Mouse (Mus musculus): ENCODE data around the gene Mob4. TPM values are rescaled to one million over a fixed set of nuclear protein-coding genes. Genes with fewer than 3 reads are reported as not detected.
A peak's percentile ranks its signal among the peaks of the same experiment; 100 is the strongest.

The Mob4 gene
- polyA plus RNA-seq, 1 experiment from 2014 or later, result 127 TPM

DNA sequence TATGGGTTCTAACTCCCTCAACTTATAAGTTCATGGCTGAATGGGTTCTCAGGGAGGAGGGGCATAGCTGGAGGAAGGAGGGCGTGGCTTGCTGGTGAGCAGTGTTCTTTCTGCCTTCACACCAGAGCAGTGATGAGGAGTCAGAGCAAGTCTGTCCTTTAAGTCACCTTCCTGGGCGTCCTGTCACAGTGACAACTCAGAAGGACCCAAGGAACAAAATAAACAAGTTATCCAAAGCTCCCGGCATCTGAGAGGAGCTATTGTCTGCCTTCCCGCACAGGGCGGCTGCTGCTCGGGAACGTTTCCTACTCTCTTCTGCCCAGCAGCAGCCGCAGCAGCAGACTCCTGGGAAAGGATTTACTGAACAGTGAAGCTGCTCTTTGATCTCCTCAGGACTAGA, 61.0 kb downstream of the Mob4 start:
- Histone ChIP-seq H3K27ac (ENCODE audit: low read length) (peak overlapping the region; percentile 8; the same call in 1 of the 2 replicates), H3K9me3 (replicated peaks; ENCODE audit: control insufficient read depth, low read length) (no peaks in the 10 kb centered on the region), H3K36me3 (ENCODE audit: control insufficient read depth, insufficient read depth) (peaks cover 6% of the 10 kb centered on the region; the same call in 1 of the 2 replicates), H3K9ac (ENCODE audit: low read length) (peak overlapping the region; percentile 32), H3K4me3 (ENCODE audit: low read length) (peak overlapping the region; percentile 31), H3K4me2 (ENCODE audit: low read depth, low read length) (peak overlapping the region; percentile 58), H3K4me1 (ENCODE audit: control insufficient read depth, insufficient read depth, low read length) (peaks cover 20% of the 10 kb centered on the region), H3K27me3 (ENCODE audit: control insufficient read depth, insufficient read depth, low read length) (no peaks in the 10 kb centered on the region)
- 16% methylated on average over 8 of the region's 8 CpGs for WGBS
- no peak; the same call in 1 of the 2 replicates for ATAC-seq (replicated peaks; ENCODE audit: extremely low read depth, insufficient read depth, low FRiP score)

- H3K9ac ChIP-seq (ENCODE audit: low read length), result no peak overlapping the region
- no peak for ATAC-seq (replicated peaks; ENCODE audit: extremely low read depth, insufficient read depth, low FRiP score)
- peaks cover 6% of the 10 kb centered on the region; the same call in 1 of the 2 replicates for H3K36me3 ChIP-seq (ENCODE audit: control insufficient read depth, insufficient read depth)
- H3K4me2 ChIP-seq (ENCODE audit: low read depth, low read length), result no peak overlapping the region
- peaks cover 20% of the 10 kb centered on the region for H3K4me1 ChIP-seq (ENCODE audit: control insufficient read depth, insufficient read depth, low read length)
- 52% methylated on average over 3 of the region's 3 CpGs for WGBS
- H3K27me3 ChIP-seq (ENCODE audit: control insufficient read depth, insufficient read depth, low read length), result no peaks in the 10 kb centered on the region
- peak overlapping the region; percentile 56 for H3K27ac ChIP-seq (ENCODE audit: low read length)
- H3K9me3 ChIP-seq (replicated peaks; ENCODE audit: control insufficient read depth, low read length), result no peaks in the 10 kb centered on the region
- H3K4me3 ChIP-seq (ENCODE audit: low read length), result no peak overlapping the region
These were observed 61.8 kb downstream of the Mob4 start for GRCm38 (mm10) chr1:55192824-55193223.

GRCm38 (mm10) chr1:55193316-55193715, 62.3 kb downstream of the Mob4 start:
- WGBS, result 18% methylated on average over 2 of the region's 2 CpGs
- Histone ChIP-seq H3K9ac (ENCODE audit: low read length) (no peak overlapping the region), H3K27ac (ENCODE audit: low read length) (peak overlapping the region; percentile 56), H3K4me1 (ENCODE audit: control insufficient read depth, insufficient read depth, low read length) (peaks cover 20% of the 10 kb centered on the region), H3K9me3 (replicated peaks; ENCODE audit: control insufficient read depth, low read length) (no peaks in the 10 kb centered on the region), H3K4me2 (ENCODE audit: low read depth, low read length) (no peak overlapping the region), H3K4me3 (ENCODE audit: low read length) (no peak overlapping the region), H3K27me3 (ENCODE audit: control insufficient read depth, insufficient read depth, low read length) (no peaks in the 10 kb centered on the region), H3K36me3 (ENCODE audit: control insufficient read depth, insufficient read depth) (peaks cover 6% of the 10 kb centered on the region; the same call in 1 of the 2 replicates)
- ATAC-seq (replicated peaks; ENCODE audit: extremely low read depth, insufficient read depth, low FRiP score), result peak; percentile 68

- Histone ChIP-seq H3K27ac (ENCODE audit: low read length) (peak overlapping the region; percentile 9; the same call in 1 of the 2 replicates), H3K36me3 (ENCODE audit: control insufficient read depth, insufficient read depth) (peaks cover 6% of the 10 kb centered on the region; the same call in 1 of the 2 replicates), H3K9me3 (replicated peaks; ENCODE audit: control insufficient read depth, low read length) (no peaks in the 10 kb centered on the region), H3K4me3 (ENCODE audit: low read length) (no peak overlapping the region), H3K4me2 (ENCODE audit: low read depth, low read length) (no peak overlapping the region), H3K9ac (ENCODE audit: low read length) (no peak overlapping the region), H3K27me3 (ENCODE audit: control insufficient read depth, insufficient read depth, low read length) (no peaks in the 10 kb centered on the region), H3K4me1 (ENCODE audit: control insufficient read depth, insufficient read depth, low read length) (peaks cover 20% of the 10 kb centered on the region)
- 65% methylated on average over 19 of the region's 19 CpGs for WGBS
- no peak for ATAC-seq (replicated peaks; ENCODE audit: extremely low read depth, insufficient read depth, low FRiP score)
These were observed 63.3 kb downstream of the Mob4 start for GRCm38 (mm10) chr1:55194064-55194915.

- Histone ChIP-seq H3K9ac (ENCODE audit: low read length) (no peak overlapping the region), H3K36me3 (ENCODE audit: control insufficient read depth, insufficient read depth) (peaks cover 6% of the 10 kb centered on the region; the same call in 1 of the 2 replicates), H3K9me3 (replicated peaks; ENCODE audit: control insufficient read depth, low read length) (no peaks in the 10 kb centered on the region), H3K27ac (ENCODE audit: low read length) (no peak overlapping the region), H3K4me1 (ENCODE audit: control insufficient read depth, insufficient read depth, low read length) (peaks cover 20% of the 10 kb centered on the region), H3K27me3 (ENCODE audit: control insufficient read depth, insufficient read depth, low read length) (no peaks in the 10 kb centered on the region), H3K4me3 (ENCODE audit: low read length) (no peak overlapping the region), H3K4me2 (ENCODE audit: low read depth, low read length) (no peak overlapping the region)
- WGBS, result 74% methylated on average over 4 of the region's 4 CpGs
- ATAC-seq (replicated peaks; ENCODE audit: extremely low read depth, insufficient read depth, low FRiP score), result no peak
These were observed 64.0 kb downstream of the Mob4 start for GRCm38 (mm10) chr1:55195021-55195420.

GRCm38 (mm10) chr1:55196327-55197003, 65.4 kb downstream of the Mob4 start:
- Histone ChIP-seq H3K4me1 (ENCODE audit: control insufficient read depth, insufficient read depth, low read length) (peaks cover 23% of the 10 kb centered on the region), H3K9ac (ENCODE audit: low read length) (no peak overlapping the region), H3K36me3 (ENCODE audit: control insufficient read depth, insufficient read depth) (peaks cover 3% of the 10 kb centered on the region; the same call in 1 of the 2 replicates), H3K27ac (ENCODE audit: low read length) (peak overlapping the region; percentile 67), H3K9me3 (replicated peaks; ENCODE audit: control insufficient read depth, low read length) (no peaks in the 10 kb centered on the region), H3K27me3 (ENCODE audit: control insufficient read depth, insufficient read depth, low read length) (no peaks in the 10 kb centered on the region), H3K4me3 (ENCODE audit: low read length) (no peak overlapping the region), H3K4me2 (ENCODE audit: low read depth, low read length) (no peak overlapping the region)
- WGBS, result 46% methylated on average over 6 of the region's 6 CpGs
- ATAC-seq (replicated peaks; ENCODE audit: extremely low read depth, insufficient read depth, low FRiP score), result no peak

GRCm38 (mm10) chr1:55198719-55199118, 67.7 kb downstream of the Mob4 start:
- Histone ChIP-seq H3K4me2 (ENCODE audit: low read depth, low read length) (no peak overlapping the region), H3K27ac (ENCODE audit: low read length) (no peak overlapping the region), H3K4me3 (ENCODE audit: low read length) (no peak overlapping the region), H3K9me3 (replicated peaks; ENCODE audit: control insufficient read depth, low read length) (no peaks in the 10 kb centered on the region), H3K4me1 (ENCODE audit: control insufficient read depth, insufficient read depth, low read length) (peaks cover 20% of the 10 kb centered on the region), H3K9ac (ENCODE audit: low read length) (no peak overlapping the region), H3K27me3 (ENCODE audit: control insufficient read depth, insufficient read depth, low read length) (no peaks in the 10 kb centered on the region), H3K36me3 (ENCODE audit: control insufficient read depth, insufficient read depth) (peaks cover 5% of the 10 kb centered on the region; the same call in 1 of the 2 replicates)
- ATAC-seq (replicated peaks; ENCODE audit: extremely low read depth, insufficient read depth, low FRiP score), result no peak
- WGBS, result 41% methylated on average over 3 of the region's 3 CpGs

DNA sequence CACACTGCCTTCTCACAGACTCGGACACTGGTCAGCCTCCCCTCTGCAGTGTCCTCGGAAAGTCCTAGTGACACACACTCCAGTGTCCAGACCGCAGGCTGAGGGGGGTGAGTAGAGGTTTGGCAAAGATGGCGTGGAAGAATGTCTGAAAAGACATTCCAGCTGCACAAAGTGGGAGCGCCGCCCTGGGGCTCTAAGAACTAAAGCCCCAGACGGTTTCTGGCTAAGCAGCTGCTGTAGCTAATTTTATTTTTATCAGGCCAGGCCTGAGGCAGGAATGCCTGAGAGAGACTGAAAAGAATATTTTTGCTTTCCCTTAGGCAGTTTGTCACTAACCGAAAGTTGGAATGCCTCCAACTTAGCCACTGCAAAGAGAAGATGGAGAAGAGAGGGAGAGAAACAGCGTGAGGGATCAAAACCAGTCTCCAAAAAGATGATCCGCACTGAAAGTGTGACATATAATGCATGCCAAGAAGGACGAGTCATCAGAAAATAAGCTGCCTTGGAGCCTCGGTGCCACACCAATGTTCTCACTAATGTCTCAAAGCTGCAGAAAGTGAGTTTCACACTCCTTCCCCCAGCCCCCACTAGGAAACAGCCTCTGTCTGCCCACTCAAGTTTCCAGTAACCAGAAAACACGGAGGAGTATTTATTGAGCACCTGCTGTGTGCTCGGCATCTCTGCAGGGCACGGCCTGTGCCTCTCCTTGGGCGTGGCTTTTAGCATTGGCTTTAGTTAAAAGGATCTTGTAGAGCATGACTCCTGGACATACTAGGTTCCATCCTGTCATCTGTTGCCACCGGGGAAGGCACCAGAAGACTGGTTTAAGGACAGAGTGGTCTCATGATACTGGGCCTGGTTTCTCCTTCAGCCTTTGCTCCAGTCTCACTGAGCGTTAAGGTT, 71.1 kb downstream of the Mob4 start:
- ATAC-seq (replicated peaks; ENCODE audit: extremely low read depth, insufficient read depth, low FRiP score), result peak; percentile 43

More for the DNA sequence above, 71.1 kb downstream of the Mob4 start:
- 48% methylated on average over 18 of the region's 18 CpGs for WGBS
- H3K4me3 ChIP-seq (ENCODE audit: low read length), result peak overlapping the region; percentile 20; the same call in 1 of the 2 replicates
- peak overlapping the region; percentile 62 for H3K9ac ChIP-seq (ENCODE audit: low read length)
- H3K27me3 ChIP-seq (ENCODE audit: control insufficient read depth, insufficient read depth, low read length), result no peaks in the 10 kb centered on the region
- H3K36me3 ChIP-seq (ENCODE audit: control insufficient read depth, insufficient read depth), result 0 out of 2 replicates have a peak, but pooled peaks cover 3% of the 10 kb centered on the region
- peaks cover 14% of the 10 kb centered on the region for H3K4me1 ChIP-seq (ENCODE audit: control insufficient read depth, insufficient read depth, low read length)
- no peaks in the 10 kb centered on the region for H3K9me3 ChIP-seq (replicated peaks; ENCODE audit: control insufficient read depth, low read length)
- peak overlapping the region; percentile 88 for H3K27ac ChIP-seq (ENCODE audit: low read length)
- H3K4me2 ChIP-seq (ENCODE audit: low read depth, low read length), result peak overlapping the region; percentile 52
